Mouse (Mus musculus): ENCODE results near the gene Snrpa. TPM values are rescaled to one million over a fixed set of nuclear protein-coding genes. Genes with fewer than 3 reads are reported as not detected.

Gene Snrpa
- polyA plus RNA-seq, 1 experiment, result 320 TPM

DNA sequence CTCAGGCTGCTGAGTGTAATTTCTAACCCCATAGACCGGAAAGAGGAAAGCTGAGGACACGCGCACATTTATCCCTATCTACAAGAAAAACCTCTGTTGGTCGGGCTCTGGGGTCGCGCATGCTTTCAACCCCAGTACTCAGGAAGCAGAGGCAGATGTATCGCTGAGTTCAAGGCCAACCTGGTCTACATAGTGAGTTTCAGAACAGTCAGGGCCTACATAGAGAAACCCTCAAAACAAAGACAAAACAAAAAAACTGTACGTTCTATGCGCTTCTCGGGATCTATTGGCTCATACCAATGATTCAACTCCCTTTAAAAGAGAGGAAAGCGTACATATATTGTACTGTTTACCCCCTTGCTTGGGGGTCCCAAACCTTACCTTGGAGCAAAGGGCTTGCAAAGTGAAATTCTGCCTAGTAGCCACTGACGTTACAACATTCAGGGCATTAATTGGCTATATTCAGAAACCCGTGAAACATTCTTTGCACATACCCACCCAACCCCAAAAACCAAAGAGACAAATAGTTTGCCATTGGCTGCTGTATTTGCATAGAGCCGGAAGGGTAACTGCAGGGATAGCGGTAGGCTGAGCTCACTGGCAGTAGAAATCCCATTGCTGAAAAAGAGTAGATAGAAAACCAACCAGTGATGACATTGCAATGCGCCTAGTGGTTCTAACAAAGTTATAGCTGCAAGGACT lies 16.7 kb downstream of the Snrpa start:
- no peak for TF ChIP-seq CTCF (IDR thresholded peaks at IDR 0.05; ENCODE audit: borderline replicate concordance, extremely low read depth, insufficient read depth, insufficient read length)
- TF ChIP-seq POLR2A (IDR thresholded peaks at IDR 0.05; ENCODE audit: borderline replicate concordance, extremely low read depth, insufficient read depth, insufficient read length, poor library complexity, severe bottlenecking), result no peak
- DNase-seq (ENCODE audit: low read depth), result no peak

DNA sequence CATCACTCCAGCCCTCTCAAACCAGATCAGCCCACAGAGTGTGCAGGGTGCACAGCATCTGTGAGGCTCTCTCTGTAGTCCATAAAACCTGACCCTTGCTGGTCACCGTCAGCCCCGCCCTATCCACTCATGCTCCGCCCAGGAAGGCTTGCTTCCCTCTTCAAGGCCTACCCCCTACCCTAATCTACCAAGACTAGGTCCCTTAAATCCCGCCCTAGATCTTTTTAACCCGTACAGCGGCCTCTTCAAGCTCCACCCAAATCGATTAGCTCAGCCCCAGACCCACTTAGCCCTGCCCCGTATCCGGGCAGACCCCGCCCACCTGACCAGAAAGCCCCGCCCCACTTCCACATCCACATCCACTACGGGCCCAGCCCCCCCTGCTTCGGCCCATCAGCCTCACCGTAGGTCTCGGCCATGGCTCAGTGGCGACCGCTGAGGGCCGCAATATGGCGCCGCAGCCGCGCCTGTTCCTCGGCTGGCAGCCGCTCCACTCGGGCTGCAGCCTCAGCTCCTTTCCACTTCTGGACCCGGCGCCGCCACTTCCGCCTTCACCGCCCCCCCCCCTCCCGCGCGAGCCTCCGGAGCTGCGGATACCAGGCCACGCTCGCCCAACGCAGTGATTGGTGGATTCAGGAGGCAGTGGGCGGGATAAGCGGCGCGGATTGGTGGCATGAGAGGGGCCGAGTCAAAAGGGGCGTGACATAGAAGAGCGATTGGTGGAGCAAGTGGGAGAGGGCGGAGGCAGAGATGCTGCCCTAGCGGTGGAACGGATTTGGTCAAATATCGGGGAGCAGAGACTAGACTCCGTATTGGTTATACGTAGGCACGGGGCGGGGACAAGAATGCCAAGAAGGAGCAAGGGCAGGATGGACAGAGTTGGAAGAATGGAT lies 17.5 kb downstream of the Snrpa start, which contains the start of gene Rab4b:
Gene Rab4b, minus strand, starts transcription at position 573 of the 893 bp plus-strand sequence.
- TF ChIP-seq POLR2A (IDR thresholded peaks at IDR 0.05; ENCODE audit: borderline replicate concordance, extremely low read depth, insufficient read depth, insufficient read length, poor library complexity, severe bottlenecking), result peak; percentile 60
- TF ChIP-seq CTCF (IDR thresholded peaks at IDR 0.05; ENCODE audit: borderline replicate concordance, extremely low read depth, insufficient read depth, insufficient read length), result peak; percentile 69; the same call in 1 of the 2 replicates
- peak; percentile 100 for DNase-seq (ENCODE audit: low read depth)

DNA sequence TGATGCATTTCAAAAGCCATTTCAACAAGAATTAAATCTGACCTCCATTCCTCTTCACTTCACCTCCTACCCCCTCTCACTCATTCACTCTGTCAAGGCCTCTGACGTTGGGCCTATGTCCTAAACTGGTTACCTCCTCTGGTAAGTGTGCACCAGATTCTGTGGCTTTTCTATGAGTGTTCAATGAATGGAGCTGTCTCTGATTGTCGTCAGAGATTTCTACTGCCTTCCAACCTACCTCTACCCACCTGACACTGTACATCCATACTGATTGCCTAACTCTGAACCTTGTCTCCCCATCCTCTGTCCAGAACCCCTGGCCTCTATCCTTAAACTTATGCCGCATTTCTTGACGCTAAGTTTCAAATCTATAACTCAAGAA lies 18.1 kb downstream of the Snrpa start:
- TF ChIP-seq POLR2A (IDR thresholded peaks at IDR 0.05; ENCODE audit: borderline replicate concordance, extremely low read depth, insufficient read depth, insufficient read length, poor library complexity, severe bottlenecking), result no peak
- TF ChIP-seq CTCF (IDR thresholded peaks at IDR 0.05; ENCODE audit: borderline replicate concordance, extremely low read depth, insufficient read depth, insufficient read length), result no peak
- DNase-seq (ENCODE audit: low read depth), result no peak

DNA sequence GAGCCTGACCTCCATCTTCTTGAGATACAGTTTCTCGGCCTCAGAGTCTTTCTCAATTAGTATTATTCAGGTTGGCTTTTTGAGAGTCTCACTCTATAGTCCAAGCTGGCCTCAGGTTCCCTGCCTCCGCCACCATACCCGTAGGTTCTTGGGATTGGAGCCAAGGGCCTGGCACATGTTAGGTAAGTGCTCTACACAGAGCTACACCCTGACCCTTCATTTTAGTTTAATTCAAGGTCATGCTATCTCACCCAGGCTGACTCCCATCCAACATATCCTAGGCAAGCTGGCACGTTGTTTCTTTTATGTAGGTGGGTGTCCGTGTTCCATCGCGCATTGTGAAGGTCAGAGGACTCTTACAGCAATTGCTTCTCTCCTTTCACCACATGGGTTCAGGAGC lies 21.2 kb downstream of the Snrpa start:
- TF ChIP-seq CTCF (IDR thresholded peaks at IDR 0.05; ENCODE audit: borderline replicate concordance, extremely low read depth, insufficient read depth, insufficient read length), result no peak
- TF ChIP-seq POLR2A (IDR thresholded peaks at IDR 0.05; ENCODE audit: borderline replicate concordance, extremely low read depth, insufficient read depth, insufficient read length, poor library complexity, severe bottlenecking), result no peak
- DNase-seq (ENCODE audit: low read depth), result no peak

DNA sequence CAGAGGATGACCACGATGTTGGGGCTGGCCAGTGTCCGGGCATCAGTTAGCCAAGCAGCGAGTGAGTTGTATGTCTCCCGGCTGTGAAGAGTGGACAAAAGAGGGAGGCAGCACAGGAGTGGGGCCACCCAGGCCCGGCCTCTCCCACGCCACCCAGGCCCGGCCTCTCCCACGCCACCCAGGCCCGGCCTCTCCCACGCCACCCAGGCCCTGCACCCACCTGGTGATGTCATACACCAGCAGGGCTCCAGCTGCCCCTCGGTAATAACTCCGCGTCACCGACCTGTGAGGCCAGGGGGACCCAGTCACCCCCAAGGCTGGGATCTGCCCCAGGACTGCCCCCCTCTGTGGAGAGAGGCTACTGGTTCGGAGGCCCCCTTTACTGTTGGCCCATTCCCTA lies 21.6 kb downstream of the Snrpa start:
- no peak for TF ChIP-seq POLR2A (IDR thresholded peaks at IDR 0.05; ENCODE audit: borderline replicate concordance, extremely low read depth, insufficient read depth, insufficient read length, poor library complexity, severe bottlenecking)
- TF ChIP-seq CTCF (IDR thresholded peaks at IDR 0.05; ENCODE audit: borderline replicate concordance, extremely low read depth, insufficient read depth, insufficient read length), result no peak
- DNase-seq (ENCODE audit: low read depth), result no peak

DNA sequence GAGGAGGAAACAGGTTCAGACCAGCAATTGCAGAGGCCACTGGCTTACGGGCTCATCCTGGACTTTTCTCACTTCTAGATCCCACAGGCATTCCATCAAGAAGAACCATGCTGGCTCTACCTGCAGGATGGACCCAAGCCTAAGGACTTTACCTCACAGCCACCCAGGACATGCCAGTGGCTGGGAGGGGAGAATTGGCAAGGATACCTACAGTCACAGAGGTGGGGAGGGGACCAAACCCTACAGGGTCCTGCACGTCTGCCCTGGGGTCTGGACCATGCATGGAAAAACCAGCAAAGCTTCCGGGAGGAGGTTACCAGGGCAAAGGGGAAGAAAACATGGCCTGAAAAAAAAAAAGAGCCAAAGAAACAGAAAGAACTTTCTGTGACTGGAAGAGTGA lies 25.1 kb downstream of the Snrpa start:
- TF ChIP-seq POLR2A (IDR thresholded peaks at IDR 0.05; ENCODE audit: borderline replicate concordance, extremely low read depth, insufficient read depth, insufficient read length, poor library complexity, severe bottlenecking), result no peak
- no peak for TF ChIP-seq CTCF (IDR thresholded peaks at IDR 0.05; ENCODE audit: borderline replicate concordance, extremely low read depth, insufficient read depth, insufficient read length)
- no peak for DNase-seq (ENCODE audit: low read depth)

DNA sequence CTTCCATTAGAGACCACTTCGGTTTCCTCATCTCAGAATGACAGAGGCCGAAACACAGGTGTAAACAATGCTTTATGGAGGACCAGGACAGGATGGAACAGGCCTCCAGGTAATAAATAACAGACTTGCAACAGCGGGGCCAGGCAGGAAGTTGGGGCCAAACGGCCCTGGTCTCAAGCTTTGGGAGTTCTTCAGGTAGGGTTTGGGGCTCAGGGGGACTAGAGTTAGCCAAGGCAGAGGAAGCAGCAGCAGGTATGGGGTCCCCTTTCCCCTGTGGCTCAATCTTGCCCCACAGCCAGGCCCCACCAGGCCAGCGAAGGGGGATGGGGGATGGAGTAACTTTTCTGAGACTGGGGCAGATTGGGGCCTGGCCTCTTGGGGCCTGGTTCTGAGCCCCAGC lies 27.7 kb downstream of the Snrpa start:
- TF ChIP-seq CTCF (IDR thresholded peaks at IDR 0.05; ENCODE audit: borderline replicate concordance, extremely low read depth, insufficient read depth, insufficient read length), result no peak
- no peak for TF ChIP-seq POLR2A (IDR thresholded peaks at IDR 0.05; ENCODE audit: borderline replicate concordance, extremely low read depth, insufficient read depth, insufficient read length, poor library complexity, severe bottlenecking)
- no peak for DNase-seq (ENCODE audit: low read depth)

DNA sequence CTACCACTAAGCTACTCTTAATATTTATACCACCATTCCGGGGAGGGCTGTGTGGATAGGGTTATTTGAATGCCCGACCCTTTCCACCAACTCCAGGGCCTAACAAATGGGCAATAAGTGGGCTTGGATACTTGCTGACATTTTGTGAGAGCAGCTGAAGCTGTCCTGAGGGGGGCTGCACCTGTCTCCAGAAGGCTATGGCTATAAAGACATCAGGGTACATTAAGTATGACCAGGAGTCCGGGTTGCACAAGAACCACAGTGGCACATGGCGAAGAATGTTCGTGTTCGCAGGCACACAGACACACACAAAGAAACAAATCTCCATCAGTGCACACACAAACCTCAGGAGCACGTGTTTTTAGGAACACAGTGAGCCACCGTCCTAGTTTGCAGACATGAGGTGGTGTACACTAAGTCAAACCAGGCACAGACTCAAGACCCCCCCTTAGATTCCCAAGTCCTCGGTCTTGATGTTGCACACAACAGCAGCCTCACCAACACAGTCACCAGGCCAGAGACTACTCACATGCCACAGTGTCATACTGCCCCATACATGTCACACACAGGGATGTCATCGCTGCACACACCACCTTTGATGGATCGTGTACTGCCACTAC lies 28.5 kb downstream of the Snrpa start:
- DNase-seq (ENCODE audit: low read depth), result no peak
- TF ChIP-seq POLR2A (IDR thresholded peaks at IDR 0.05; ENCODE audit: borderline replicate concordance, extremely low read depth, insufficient read depth, insufficient read length, poor library complexity, severe bottlenecking) (no peak), CTCF (IDR thresholded peaks at IDR 0.05; ENCODE audit: borderline replicate concordance, extremely low read depth, insufficient read depth, insufficient read length) (no peak)

DNA sequence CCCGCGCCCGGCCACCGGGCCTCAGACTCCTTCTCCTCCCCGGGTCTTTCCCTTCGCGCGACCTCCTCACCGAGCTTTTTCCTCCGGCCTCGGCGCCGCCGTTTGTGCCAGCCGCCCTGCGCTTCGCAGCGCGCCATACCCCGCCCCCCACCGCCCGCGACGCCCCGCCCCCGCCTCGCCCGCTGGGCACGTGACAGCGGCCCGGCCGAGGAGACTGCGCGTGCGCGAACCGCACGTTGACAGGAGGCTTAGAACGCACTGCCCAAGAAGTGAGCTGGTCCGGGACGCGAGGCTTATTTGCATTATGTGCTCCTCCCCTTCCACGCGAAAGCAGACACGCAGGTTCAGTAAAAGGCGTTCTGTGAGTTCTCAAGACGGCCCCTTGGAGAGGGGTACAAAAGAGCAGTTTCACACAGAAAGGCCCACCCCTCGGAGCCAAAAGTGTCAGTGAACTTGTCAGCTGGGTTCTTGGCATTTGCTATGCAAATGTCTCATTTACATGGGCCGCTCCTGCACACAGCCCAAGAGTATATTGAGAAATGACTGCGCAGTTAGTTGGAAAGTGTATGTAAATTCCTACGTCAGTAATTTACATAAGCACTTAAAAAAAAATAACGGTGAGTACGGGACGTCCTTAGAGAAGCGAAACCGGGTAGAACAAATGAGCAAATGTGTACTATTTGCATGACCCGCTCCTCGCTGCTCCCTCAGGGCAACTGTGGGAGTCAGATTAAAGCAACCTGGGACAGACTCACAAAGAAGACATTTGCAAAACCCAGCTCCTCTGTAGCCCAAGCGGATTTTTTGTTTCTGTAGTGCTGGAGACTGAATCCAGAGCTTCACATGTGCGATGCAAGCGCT lies 29.2 kb downstream of the Snrpa start, which contains the start of gene Egln2:
Gene Egln2, minus strand, starts transcription at position 189 of the 861 bp plus-strand sequence.
- TF ChIP-seq POLR2A (IDR thresholded peaks at IDR 0.05; ENCODE audit: borderline replicate concordance, extremely low read depth, insufficient read depth, insufficient read length, poor library complexity, severe bottlenecking) (no peak; the same call in 1 of the 2 replicates), CTCF (IDR thresholded peaks at IDR 0.05; ENCODE audit: borderline replicate concordance, extremely low read depth, insufficient read depth, insufficient read length) (no peak)
- peak; percentile 97 for DNase-seq (ENCODE audit: low read depth)

DNA sequence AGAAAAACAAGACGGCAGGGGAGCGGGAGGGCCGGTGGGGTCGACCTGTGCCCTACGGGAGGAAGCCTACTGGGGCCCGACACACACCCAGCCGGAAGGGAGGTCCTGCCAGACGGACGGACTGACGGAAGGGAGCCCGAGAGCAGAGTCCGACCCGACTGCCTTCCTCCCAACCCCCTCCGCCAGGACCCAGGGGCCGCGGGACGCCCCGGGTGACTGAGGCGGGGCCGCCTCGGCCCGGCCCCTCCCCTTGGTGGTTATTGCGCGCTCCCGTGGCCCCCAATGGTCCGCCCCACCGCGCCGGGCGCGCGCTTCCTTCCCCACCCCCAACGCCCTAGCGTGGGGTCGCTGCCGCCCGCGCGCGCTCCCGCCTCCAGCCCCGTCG lies 29.9 kb downstream of the Snrpa start:
- peak; percentile 87 for DNase-seq (ENCODE audit: low read depth)
- TF ChIP-seq CTCF (IDR thresholded peaks at IDR 0.05; ENCODE audit: borderline replicate concordance, extremely low read depth, insufficient read depth, insufficient read length), result no peak
- TF ChIP-seq POLR2A (IDR thresholded peaks at IDR 0.05; ENCODE audit: borderline replicate concordance, extremely low read depth, insufficient read depth, insufficient read length, poor library complexity, severe bottlenecking), result no peak; the same call in 1 of the 2 replicates
